Mouse (Mus musculus) bone marrow macrophage, adult 2 months (primary cell): ENCODE measurements around the gene Caly.

Experiments used
- CTCF ChIP-seq: IDR thresholded peaks from 2 replicates; pipeline ENCODE4 v1.5.1; 2012; ENCODE audit warnings: low read depth, mild to moderate bottlenecking, low read length, moderate library complexity
- POLR2A ChIP-seq: IDR thresholded peaks from 2 replicates; pipeline ENCODE4 v1.6.1; 2012; ENCODE audit warnings: mild to moderate bottlenecking, low read depth, low read length, borderline replicate concordance

DNA sequence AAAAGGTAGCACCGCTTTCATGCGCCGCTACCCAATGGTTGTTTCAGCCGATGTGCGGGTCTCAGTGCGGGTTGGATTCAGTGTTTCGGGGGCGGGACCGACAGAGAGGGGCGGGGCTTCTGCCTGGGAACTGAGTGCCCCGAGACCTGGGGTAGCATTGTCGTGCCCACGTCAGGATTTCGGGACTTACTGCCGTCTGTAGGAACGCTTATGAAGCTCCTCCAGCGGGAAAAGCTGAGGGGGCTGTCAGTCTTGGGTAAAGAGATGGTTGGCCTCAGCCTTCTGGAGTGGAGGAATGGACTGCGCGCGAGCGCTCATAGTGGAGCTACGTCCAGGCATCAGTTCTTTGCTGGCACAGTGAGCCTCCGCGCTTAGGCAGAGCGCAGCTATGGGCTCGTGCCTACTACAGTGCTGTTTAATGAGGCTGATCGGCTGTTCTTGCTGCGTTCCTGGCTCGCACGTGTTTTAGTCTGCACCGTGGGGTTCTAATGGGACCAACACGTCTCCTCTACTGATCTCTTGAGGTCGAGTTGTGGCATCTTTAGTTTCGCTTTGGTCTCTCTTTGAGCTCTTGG is 33.1 kb downstream of the Caly start:
- no peak for TF ChIP-seq CTCF
- no peak for TF ChIP-seq POLR2A
